ENCODE assay signal across 14 mouse cellular contexts in genomic region chr15:28133171-28133810, GRCm38 (mm10).
DNase-seq lines count a peak whose midpoint lies in the region; ATAC-seq and TF ChIP-seq lines count a peak whose summit lies in the region.
"Had no signal": no experiment of that assay in that cellular context is flagged by ENCODE, and none has a peak within 500 bp of the region (broad histone marks: within the 10 kb centered on the region; RNA-seq: fewer than 3 reads in every experiment).

No protein-coding gene starts in this region.

- H3K27me3 ChIP-seq in limb, embryonic 13.5 days: no peaks in the 10 kb centered on the region
- H3K27me3 ChIP-seq in limb, embryonic 10.5 days (ENCODE audit: low read depth, poor library complexity, severe bottlenecking): no peaks in the 10 kb centered on the region
- no peaks in the 10 kb centered on the region for H3K27me3 ChIP-seq in stomach, postnatal 0 days (ENCODE audit: control insufficient read depth, insufficient read depth, low read length)
- H3K27me3 ChIP-seq: intestine, embryonic 15.5 days had no signal

- TF ChIP-seq EP300 in stomach, postnatal 0 days (optimal IDR thresholded peaks at IDR 0.05): no peak

- peaks cover 10% of the 10 kb centered on the region for H3K4me1 ChIP-seq in limb, embryonic 13.5 days
- no peaks in the 10 kb centered on the region for H3K4me1 ChIP-seq in limb, embryonic 10.5 days
- peaks cover 14% of the 10 kb centered on the region for H3K4me1 ChIP-seq in embryonic fibroblast, embryonic 13.5 days (ENCODE audit: control insufficient read depth, insufficient read depth, low read length)
- no peaks in the 10 kb centered on the region for H3K4me1 ChIP-seq in stomach, postnatal 0 days (replicated peaks; ENCODE audit: control insufficient read depth, insufficient read depth)
- H3K4me1 ChIP-seq: forebrain, embryonic 10.5 days; hindbrain, embryonic 10.5 days; intestine, embryonic 15.5 days had no signal

- H3K36me3 ChIP-seq in limb, embryonic 13.5 days: no peaks in the 10 kb centered on the region
- H3K36me3 ChIP-seq in limb, embryonic 10.5 days: no peaks in the 10 kb centered on the region
- no peaks in the 10 kb centered on the region for H3K36me3 ChIP-seq in stomach, postnatal 0 days (ENCODE audit: control insufficient read depth, insufficient read depth, low read length)
- H3K36me3 ChIP-seq: forebrain, embryonic 10.5 days; hindbrain, embryonic 10.5 days; intestine, embryonic 15.5 days had no signal

- no peak overlapping the region for H3K4me2 ChIP-seq in limb, embryonic 13.5 days (replicated peaks)
- H3K4me2 ChIP-seq in stomach, postnatal 0 days (replicated peaks; ENCODE audit: low read depth): no peak overlapping the region
- H3K4me2 ChIP-seq: intestine, embryonic 15.5 days; lung, embryonic 14.5 days had no signal

- peaks cover 3% of the 10 kb centered on the region for H3K9me3 ChIP-seq in limb, embryonic 13.5 days
- no peaks in the 10 kb centered on the region for H3K9me3 ChIP-seq in limb, embryonic 10.5 days (replicated peaks)
- no peaks in the 10 kb centered on the region for H3K9me3 ChIP-seq in stomach, postnatal 0 days (ENCODE audit: control insufficient read depth, low read length)
- H3K9me3 ChIP-seq: forebrain, embryonic 10.5 days; hindbrain, embryonic 10.5 days; intestine, embryonic 15.5 days had no signal

- H3K4me3 ChIP-seq in limb, embryonic 13.5 days: no peak overlapping the region
- H3K4me3 ChIP-seq in limb, embryonic 10.5 days: no peak overlapping the region
- H3K4me3 ChIP-seq in embryonic fibroblast, embryonic 13.5 days (ENCODE audit: insufficient read depth, low read length): no peak overlapping the region
- no peak overlapping the region for H3K4me3 ChIP-seq in stomach, postnatal 0 days (ENCODE audit: low read depth, low read length)
- H3K4me3 ChIP-seq: forebrain, embryonic 10.5 days; hindbrain, embryonic 10.5 days; intestine, embryonic 15.5 days had no signal

- no peak overlapping the region for H3K27ac ChIP-seq in limb, embryonic 13.5 days
- no peak overlapping the region for H3K27ac ChIP-seq in limb, embryonic 10.5 days
- peak overlapping the region; percentile 8; the same call in 1 of the 2 replicates for H3K27ac ChIP-seq in embryonic fibroblast, embryonic 13.5 days (ENCODE audit: insufficient read depth, low read length)
- H3K27ac ChIP-seq in stomach, postnatal 0 days (replicated peaks): no peak overlapping the region
- H3K27ac ChIP-seq: forebrain, embryonic 10.5 days; hindbrain, embryonic 10.5 days; intestine, embryonic 15.5 days had no signal

- ATAC-seq in limb, embryonic 13.5 days (ENCODE audit: low FRiP score, low read depth): peak; percentile 73
- ATAC-seq in stomach, postnatal 0 days (ENCODE audit: low FRiP score, low TSS enrichment): 0 out of 2 replicates have a peak, but pooled peaks have one; percentile 32
- ATAC-seq in monocyte, adult 5-6 weeks (replicated peaks; ENCODE audit: insufficient number of reproducible peaks, low FRiP score, low TSS enrichment, poor library complexity, severe bottlenecking): no peak
- ATAC-seq: intestine, embryonic 15.5 days had no signal

- TF ChIP-seq CTCF in embryonic fibroblast, embryonic 13.5 days (IDR thresholded peaks at IDR 0.05; ENCODE audit: borderline replicate concordance, insufficient read depth, low read length): no peak
- TF ChIP-seq CTCF in stomach, postnatal 0 days (IDR thresholded peaks at IDR 0.05; ENCODE audit: low read depth): no peak

- WGBS in limb, embryonic 13.5 days: 60% methylated on average over 10 of the region's 10 CpGs
- 86% methylated on average over 10 of the region's 10 CpGs for WGBS in limb, embryonic 10.5 days
- WGBS in stomach, postnatal 0 days: 45% methylated on average over 10 of the region's 10 CpGs

- H3K9ac ChIP-seq in limb, embryonic 13.5 days: no peak overlapping the region
- no peak overlapping the region for H3K9ac ChIP-seq in stomach, postnatal 0 days (ENCODE audit: low read length)
- H3K9ac ChIP-seq: intestine, embryonic 15.5 days; lung, embryonic 14.5 days had no signal

- TF ChIP-seq POLR2A in embryonic fibroblast, embryonic 13.5 days (IDR thresholded peaks at IDR 0.05; ENCODE audit: low read depth, low read length): no peak

- peak; percentile 63 for DNase-seq in heart, adult 11 months
- DNase-seq in heart, adult 8-10 months (ENCODE audit: low spot score): no peak
- no peak for DNase-seq in limb, embryonic 10.5 days (ENCODE audit: low spot score)
- no peak for DNase-seq in stomach, postnatal 0 days (ENCODE audit: low spot score)
- DNase-seq: cerebellum, adult 9-10 months; embryo, embryonic 11 days; liver had no signal
